Mouse (Mus musculus): ENCODE data around the gene Cdc14a. TPM values are rescaled to one million over a fixed set of nuclear protein-coding genes. Genes with fewer than 3 reads are reported as not detected.

Cdc14a gene
- total RNA-seq, 2 experiments from 2014 or later: 10.3 to 12.7 TPM

DNA sequence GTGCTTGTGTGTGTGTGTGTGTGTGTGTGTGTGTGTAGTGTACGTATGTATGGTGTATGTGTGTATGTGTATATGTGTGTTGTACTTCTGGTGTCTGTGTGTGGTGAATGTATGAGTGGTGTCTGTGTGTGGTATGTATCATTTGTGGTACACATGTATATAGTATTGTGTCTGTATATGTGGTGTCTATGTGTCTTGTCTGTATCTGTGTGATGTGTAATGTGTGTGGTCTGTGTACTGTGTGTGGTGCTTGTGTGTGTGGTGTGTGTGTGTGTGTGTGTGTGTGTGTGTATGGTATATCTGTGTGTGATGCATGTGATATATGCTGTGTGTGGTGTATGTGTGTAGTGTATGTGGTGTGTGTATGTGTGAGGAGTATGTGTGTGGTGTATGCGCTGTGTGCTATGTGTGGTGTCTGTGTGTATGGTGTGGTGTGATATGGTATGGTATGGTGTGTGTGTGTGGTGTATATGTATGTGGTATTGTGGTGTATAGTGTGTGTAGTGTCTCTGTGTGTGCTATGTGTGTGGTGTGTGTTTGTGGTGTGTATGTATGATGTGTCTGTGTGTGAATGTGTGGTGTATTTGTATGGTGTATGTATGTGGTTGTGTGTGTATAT, 156.7 kb downstream of the Cdc14a start:
- DNase-seq: no peak

DNA sequence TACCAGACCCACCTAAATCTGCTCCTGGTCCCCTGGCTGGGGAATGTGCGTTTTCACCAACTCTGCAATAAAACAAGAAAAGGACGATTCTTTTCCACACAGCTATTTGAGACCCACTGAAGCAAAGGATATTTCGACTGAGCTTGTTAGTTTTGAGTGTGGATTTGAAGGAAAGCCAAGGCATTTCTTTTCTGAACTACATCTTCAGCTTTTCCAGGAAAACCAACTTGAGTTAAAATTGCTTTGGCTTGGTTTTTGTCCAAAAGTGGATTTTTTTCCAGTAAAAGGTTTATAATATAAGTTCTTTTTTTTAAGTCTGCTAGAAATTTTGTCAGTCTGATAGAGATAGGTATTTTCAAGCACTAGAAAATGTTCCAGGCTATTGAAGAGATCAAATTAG, 157.5 kb downstream of the Cdc14a start:
- DNase-seq: no peak

DNA sequence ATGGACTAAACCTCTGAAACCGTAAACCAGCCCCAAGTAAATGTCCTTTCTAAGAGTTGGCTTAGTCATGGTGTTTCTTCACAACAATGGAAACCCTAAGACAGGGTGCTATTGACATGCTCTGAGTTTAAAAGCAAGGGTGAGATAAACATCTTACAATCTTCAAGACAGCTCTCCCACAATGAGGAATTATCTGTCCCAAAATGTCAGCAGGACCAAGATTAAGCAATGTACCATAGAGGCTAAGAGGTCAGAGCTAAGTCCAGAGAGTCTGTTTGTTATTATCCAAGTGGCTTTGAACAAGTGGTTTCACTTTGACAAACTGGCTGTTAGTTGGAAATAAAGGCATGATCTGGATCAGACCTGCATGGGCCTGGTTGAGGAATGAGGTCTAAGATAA, 159.9 kb downstream of the Cdc14a start:
- no peak for DNase-seq

DNA sequence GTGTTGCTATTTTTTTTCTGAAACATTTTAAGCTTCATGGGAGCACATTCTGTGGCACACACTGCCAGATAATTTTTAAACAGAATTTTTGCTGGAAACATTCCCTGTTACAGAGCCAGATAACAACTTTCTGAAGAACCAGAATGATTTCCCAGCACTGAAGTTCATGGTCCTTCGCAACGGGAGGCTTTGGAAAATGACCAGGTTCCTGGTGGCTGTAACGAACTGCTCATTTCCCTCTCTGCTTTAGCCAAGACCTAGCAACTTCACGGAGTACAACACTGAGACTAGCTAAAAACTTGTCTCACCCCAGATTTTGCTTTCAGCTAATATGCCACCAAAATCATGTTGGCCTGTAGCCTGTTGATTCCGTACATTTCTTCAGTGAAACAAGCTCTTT, 160.8 kb downstream of the Cdc14a start:
- peak; percentile 17 for DNase-seq

DNA sequence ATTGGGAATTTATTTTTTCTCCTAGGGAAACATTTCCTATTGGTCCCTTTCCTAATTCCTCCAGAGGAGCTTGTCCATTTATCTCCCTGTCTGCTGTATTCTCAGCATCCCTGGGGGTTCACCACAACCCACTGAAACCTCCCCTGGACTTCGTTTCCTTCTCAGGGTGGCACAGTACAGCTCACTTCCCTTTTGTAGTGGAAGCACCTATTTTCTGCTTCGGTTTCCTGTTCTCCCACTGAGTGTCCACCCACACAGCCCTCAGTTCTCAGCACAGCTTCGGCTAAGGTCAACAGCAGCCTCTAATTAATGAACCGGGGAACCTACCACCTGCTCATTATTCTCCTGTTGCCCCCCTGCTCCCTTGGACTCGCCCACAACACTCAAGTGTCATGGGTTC, 167.7 kb downstream of the Cdc14a start:
- DNase-seq: no peak

DNA sequence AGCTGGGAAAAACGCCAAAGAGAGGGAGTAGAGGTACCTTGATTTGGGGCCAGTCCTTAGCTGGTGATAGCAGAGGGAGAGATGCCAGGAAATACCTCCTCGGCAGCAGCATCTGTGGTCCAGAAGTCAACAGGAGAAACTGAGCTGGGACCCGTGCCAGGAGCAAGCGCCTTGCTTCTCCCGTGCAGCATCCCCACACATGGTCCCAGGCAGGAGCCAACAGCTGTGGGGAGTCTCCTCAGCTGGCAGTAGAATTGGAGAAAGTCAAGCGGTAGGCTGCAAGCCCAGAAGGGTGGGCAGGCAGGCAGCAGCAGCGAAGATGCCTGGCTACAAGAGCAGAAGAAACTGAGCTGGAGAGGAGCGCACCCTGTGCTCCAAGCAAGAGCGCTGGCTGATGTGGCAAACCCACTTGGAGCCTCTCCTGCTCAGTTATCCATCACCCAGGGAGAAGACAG, 170.7 kb downstream of the Cdc14a start, which contains the start of gene Gpr88:
Gene Gpr88 (minus strand): TSS at position 427 of the 455 bp plus-strand sequence.
- peak; percentile 34 for DNase-seq

DNA sequence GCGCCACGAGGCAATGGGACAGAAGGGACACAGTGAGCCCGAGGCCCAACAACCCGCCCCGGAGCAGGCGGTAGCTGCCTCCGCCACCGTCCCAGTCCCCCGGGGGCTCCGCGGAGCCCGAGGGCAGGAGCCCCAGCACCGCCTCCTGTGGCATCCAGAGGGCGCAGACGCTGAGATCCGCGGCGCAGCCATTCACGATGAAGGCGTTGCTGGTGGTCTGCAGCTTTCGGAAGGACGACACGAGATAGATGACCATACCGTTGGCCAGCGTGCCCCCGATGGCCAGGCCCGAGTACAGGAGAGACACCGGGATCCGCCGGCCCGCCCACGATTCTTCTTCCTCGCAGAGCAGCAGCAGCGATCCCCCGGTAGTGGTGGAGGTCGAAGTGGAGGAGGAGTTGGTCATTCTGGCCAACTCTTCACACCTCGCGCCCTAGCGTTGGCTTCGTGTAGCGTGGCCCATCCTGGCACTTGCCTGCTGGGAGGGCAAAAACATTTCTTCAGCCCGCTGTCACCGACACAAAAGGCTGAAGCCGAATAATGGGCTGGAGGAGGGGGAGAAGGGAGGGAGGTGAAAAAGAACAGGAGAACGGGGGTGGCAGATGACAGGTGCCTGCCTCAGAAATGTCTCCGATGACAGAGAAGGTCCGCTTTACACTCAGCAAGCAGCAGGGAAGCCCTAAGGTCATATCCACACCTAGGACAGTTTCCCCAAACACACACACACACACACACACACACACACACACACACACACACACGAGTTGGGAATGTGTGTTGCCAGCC, 171.4 kb downstream of the Cdc14a start:
- peak; percentile 38 for DNase-seq

DNA sequence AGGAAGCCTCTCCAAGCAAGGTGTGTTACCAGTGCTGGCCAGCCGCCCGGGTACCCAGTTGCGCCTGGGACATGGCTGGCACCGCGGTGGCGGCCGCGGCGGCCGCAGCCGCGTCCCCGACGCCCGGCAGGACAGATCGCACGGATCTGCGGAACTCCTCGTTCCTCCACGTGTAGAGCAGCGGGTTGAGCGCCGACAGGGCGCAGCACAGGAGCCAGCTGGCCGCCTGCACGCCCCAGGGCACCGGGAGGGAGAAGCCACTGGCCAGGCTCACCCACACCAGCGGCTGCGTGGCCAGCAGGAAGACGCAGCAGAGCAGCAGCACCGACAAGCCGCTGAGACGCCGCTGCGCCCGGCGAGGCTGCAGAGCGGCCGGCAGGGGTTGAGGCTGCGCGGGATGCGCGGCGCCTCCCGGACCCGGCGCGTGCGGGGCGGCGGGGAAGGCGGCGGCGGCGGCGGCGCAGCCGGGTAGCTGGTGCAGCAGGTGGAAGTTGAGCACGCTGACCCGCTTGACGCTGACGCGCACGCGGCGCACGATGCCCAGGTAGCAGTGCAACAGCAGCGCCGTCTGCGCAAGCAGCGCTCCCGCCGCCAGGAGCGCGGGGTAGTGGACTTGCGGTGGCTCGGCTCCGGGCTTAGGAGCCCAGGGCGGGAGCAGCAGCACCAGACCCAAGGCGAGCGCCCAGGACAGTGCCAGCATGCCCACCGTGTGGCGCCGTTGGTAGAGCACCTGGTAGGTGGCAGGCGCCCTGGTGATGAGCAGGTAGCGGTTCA, 172.2 kb downstream of the Cdc14a start:
- peak; percentile 51 for DNase-seq

DNA sequence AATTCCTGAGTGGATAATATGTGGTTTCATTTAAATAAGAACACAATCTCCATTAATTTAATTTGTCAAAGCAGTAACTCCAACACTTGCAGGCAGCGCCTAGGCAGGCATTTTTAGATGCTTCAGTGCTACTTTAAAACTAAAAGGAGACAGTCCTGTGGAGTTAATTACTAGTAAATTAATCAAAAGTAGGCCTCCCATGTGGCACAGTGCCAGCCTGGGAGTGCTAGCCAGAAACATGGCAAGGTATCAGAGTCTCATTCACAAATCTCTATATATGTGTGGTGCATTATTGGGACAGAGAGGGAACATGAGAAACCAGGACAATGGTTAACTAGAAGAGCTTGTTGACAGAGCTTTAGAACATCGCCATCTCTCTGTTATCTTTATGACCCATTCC, 174.8 kb downstream of the Cdc14a start:
- DNase-seq: peak; percentile 4

DNA sequence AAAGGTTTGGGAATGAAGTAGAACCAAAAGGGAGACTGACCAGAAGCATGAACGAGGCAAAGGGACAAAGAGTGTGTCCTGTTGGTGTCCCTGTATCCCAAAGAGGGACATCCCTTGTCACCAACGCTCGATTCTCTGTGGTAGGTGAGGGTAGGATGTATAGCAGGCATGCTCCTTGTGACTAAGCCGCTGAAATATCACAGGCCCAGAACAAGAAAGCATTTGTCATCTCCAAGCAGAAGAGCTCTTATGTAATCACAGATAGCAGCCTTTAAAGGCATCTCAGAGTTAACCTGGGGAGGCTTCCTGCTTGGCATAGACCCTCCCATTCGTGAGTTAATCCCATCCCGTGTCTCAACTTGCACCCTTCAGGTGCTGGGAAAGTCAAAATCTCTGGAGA, 179.4 kb downstream of the Cdc14a start:
- DNase-seq: no peak

DNA sequence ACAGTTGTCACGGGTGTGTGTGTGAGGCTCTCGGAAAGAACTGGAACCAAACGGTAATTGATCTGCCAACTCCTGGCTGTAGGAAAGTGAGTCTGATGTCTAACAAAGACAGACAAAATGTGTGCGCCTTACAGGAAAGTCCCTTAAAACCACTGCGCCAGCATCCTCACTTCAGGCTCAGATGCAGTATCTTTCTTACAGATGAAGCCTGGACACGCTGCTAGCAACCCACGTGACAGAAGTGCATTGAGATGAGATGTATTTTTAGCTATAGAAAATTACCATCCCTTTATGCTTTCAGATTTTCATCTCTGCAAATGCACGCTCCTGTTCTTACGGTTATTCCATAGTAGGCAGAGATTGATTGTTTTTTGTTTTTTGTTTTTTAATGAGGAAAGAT, 181.1 kb downstream of the Cdc14a start:
- DNase-seq: no peak

DNA sequence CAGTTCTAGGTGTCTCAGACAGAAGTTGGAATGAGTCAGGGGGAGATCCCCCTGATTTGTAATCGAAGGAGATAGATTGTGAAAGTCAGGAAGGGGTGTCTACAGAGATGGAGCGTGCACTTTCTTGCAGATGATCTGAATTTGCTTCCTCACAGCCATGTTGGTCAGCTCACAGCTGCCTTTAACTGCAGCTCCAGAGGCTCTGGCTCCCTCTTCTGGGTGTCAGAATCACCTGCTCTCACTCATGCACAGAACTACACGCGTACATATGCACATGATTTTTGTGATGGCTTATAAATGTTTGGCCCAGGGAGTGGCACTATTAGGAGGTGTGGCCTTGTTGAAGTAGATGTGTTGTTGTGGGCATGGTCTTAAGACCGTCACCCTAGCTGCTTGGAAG, 186.3 kb downstream of the Cdc14a start:
- no peak for DNase-seq

DNA sequence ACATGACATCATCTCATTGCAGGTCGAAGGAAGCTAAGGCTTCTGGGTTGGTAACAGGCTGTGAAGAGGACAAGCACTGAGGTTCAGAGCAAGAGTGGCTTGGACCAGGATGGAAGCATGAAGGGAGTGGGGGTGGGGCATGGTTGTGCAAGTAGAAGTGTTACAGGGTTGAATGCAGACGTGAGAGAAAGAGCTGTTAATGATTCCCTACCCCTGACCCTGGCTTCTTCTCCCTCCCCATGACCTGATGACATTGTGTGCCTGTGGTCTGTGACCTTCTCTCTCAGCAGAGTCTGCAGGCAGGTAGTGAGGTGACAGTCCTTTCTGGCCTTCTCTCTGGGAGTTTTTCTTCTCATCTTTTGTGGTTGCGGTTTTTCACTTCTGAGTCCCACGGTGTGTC, 187.0 kb downstream of the Cdc14a start:
- no peak for DNase-seq

DNA sequence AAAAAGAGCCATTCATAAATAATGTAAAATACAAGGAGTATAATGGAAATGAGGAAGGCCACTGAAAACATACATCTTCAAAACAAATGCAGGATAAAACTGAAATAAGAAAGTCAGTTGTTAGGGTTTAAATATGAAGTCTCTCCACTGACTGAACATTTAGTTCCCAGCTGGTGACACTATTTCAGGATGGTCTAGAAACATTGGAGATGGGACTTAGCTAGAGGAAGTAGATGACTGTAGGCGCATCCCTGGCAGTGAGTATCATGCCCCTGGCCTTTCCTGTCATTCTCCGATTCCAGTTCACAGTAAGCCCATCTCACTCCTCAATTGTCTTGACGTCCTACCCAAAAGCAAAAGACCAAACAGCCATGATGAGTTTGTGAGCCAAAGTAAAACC, 190.3 kb downstream of the Cdc14a start:
- no peak for DNase-seq

DNA sequence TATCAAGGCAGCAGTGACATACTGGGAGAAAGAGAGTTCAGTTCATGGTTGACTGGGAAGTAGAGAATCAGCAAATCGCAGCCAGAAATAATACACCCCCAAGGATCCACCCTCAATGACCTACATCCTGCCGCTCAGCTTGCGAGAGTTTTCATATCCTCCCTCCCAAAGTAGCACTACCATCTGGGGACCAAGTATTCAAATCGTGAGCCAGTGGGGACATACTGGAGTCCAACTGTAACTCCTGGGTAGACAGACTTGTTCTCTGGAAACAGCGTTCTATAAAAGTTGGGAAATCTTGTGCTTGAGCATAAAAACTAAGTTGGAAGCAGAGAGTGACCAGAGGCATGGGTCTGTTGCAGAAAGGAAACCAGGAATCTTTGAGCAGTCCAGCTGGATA, 191.1 kb downstream of the Cdc14a start:
- no peak for DNase-seq

DNA sequence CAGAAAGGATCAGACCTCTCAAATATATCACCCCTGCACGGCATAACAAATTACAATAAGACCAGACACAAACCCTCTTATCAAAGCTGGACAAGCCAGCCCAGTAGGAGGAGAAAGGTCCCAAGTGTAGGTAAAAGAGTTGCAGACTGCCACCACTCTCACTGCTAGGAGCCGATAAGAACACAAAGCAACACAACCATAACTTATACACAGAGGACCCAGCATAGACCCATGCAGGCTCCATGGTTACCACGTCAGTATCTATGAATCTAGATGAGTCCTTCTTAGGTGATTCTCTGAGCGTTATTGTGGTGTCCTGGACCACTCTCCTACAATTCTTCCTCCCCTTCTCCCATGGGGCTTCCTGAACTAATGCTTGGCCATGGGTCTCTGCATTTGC, 194.5 kb downstream of the Cdc14a start:
- DNase-seq: no peak

DNA sequence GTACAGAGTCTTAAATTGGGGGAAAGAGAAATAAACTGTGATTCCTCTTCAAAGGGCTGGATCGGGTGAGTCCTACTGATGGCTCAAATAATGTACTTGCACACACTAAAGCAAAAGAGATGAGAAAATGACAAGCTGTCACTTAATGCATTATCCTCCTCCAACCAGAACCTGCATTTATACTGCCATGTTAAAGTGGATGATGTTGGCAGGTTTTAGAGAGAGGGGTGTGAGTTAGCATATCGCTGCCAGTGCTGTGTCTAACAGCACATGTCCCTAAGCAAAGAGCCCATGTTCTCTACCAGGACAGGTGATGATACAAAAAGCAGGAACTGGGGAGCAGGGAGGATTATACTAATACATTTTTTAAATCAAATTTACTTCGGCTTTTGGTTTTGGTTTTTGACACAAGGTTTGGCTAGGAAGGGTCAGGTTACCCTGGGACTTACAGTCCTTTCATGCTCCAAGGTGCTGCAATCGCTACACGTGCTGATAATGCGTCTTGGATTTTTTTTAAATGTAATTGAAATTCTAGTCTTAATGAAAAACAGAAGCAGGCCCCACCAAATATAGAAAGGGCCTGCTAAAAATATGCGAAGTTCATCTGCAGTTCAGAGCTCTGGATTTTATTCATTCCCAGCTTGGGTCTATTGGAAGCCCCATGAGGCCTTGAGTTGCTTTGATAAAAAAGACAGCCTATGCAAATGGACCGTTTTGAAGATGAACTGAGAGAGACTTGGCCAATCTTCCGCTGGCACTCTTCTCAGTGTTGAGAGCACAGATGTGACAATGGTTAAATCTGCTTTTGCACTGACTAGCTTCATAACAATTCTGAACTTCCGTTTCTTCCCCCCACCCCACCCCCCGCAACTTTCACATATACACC, 195.2 kb downstream of the Cdc14a start:
- no peak for DNase-seq

DNA sequence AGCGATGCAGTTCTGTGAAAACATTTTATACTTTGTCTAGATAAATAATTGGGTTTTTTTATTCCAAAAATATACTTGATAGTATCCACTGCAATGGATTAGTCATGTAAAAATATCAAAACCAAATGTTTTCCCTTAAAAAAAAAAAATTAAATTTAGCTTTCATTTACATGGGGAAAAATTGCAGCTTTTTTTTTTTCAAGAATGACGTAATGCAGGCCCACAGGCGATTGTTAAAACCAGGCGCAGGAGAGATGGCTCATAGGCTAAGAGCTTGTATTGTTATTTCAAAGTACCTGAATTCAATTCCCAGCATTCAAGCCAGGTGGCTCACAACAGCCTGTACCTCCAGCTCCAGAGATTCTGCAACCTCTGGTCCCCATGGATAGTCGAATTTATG, 196.4 kb downstream of the Cdc14a start:
- no peak for DNase-seq

DNA sequence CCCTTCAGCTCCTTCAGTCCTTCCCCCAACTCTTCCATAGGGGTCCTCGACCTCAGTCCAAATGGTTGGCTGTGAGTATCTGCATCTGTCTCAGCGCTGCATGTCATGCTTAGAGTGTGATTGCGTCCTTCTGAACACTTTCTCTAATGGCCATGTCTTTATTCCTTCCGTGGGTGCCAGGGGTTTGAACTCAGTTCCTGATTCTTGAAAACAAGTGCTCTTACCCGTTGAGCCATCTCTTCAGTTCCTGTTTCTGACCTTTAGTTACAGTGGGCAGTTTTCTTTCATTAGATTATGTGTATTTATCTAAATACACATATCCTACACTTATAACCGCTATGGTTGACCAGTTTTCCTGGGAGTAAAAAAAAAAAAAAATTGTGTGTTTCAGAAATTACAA, 196.9 kb downstream of the Cdc14a start:
- DNase-seq: no peak

Measured in adrenal gland, postnatal 10 days (tissue).